Mouse (Mus musculus) Muller cell, postnatal 12 days (primary cell): ENCODE data around the gene Haao.

Experiments used
- DNase-seq: peaks from one replicate; pipeline ENCODE4 v3.0.0-alpha.2; 2015; ENCODE audit errors: inconsistent ontology term

Haao gene

GRCm38 (mm10) chr17:83782740-83783139, 65.0 kb downstream of the Haao start:
- no peak for DNase-seq
